Mouse (Mus musculus): ENCODE measurements around the gene Cdkal1.

DNA sequence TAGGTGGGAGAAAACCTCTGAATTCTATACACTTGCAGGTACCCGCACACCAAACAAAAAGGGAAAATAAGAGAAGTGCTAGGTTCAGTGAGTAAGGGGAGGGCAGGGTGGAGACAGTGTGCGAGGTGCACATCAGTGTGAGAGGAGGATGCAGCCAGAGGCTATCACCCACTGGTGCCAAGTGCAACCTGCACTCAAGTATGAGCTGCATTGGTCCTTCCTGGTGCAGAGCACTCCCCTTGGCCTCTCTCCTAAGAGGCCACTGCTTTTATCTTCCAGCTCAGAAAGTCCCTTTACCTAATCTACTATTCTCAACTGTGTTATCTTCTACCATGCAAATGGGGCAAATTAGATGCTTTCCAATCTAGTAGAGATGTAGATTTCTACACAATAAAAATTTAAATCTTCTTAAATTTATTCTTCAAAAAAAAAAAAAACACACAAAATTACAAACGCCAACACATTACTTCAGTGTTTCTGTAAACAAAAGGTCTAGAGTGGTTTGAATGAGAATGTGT lies 238.8 kb downstream of the Cdkal1 start:
- TF ChIP-seq EP300 (IDR thresholded peaks at IDR 0.05; ENCODE audit: insufficient read depth, low read depth, low read length) (no peak), CTCF (IDR thresholded peaks at IDR 0.05) (no peak), POLR2A (IDR thresholded peaks at IDR 0.05; ENCODE audit: insufficient read depth, low read depth, low read length) (no peak)
